Mouse (Mus musculus) kidney, adult 2 months (tissue): ENCODE measurements around the gene Camkv.

Experiments
- CTCF ChIP-seq: fragments of 200-500 bp; conservative IDR thresholded peaks from 2 replicates; pipeline ENCODE4 v1.5.1; 2011; ENCODE audit warnings: low read depth, mild to moderate bottlenecking, control low read depth, low read length, moderate library complexity, mixed read lengths; ENCODE audit not compliant: insufficient read depth, insufficient read length
- POLR2A ChIP-seq: fragments of 200-500 bp; IDR thresholded peaks from one replicate; pipeline ENCODE4 v1.6.1; 2011; ENCODE audit warnings: low read depth, low read length, control low read depth

DNA sequence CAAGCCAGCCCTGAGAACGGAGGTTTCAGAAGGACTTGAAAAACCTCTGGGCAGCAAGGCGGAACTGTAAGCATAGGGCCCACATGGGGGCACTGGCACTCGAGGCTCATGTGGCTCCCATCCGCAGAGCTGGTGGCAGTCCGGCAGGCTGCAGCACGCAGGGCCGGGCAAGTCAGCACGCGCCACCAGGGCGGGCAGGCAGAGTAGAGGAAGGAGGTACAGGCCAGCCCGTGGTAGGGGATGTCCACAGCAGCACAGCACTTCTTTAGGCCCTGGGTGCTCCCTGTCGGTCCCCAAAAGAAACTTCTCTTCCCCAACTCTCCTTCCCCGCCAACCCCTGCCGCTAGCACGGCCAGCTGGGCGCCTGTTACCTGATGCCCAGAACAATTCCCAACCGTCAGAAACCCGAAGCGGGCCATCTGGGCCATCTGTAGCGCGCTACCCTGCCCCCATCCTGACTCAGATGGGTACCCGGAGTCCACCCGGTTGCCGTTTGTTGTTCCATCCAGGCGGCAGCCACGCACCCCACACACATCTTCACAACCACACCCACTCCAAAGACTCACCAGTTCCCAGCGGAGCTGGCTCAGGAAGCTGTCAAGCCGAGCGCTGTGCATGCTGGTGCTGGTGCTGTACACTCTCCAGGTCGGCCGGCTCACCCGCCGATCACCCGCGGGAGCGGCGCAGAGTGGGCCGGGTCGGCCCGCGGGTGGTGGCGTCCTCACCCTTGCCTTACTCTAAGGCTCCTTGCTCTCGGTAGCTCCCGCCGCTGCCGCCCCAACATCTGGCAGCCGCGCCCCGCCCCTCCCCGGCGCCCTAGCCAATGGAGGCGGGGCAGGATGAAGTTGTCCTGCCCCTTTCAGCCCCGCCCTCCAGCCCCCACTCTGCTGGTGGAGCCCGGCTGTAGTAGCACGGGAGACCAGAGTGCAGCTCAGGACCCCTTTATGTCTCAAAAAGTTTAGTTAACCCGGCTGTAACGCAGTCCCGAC, 50.0 kb downstream of the Camkv start, which contains the start of gene Inka1:
- no peak for TF ChIP-seq CTCF
- peak; percentile 73 for TF ChIP-seq POLR2A
